29 mouse cellular contexts compared by ENCODE assay signal in the genomic region with DNA sequence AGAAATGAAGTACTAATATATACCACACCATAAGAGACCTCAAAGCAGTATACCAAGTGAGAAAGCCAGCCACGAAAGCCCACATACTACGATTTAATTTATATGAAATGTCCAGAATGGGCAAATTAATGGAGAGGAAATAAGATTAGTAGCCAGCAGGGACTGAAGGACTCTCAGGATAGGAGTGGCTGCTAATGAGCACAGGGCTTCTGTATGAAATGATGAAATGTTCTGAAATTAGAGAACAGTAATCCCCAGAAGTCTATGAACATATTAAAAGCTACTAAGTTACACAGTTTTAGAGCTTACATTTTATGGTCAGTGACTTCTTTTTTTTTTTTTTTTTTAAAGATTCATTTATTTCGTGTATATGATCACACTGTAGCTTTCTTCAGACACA.
"Had no signal": no experiment of that assay in that cellular context is flagged by ENCODE, and none has a peak within 500 bp of the region (broad histone marks: within the 10 kb centered on the region; RNA-seq: fewer than 3 reads in every experiment).

No protein-coding gene starts in this region.

- H3K27me3 ChIP-seq: embryonic facial prominence, embryonic 12.5 days; embryonic facial prominence, embryonic 13.5 days; embryonic facial prominence, embryonic 15.5 days; forebrain, embryonic 12.5 days; forebrain, embryonic 13.5 days; forebrain, embryonic 15.5 days had no signal

- ATAC-seq: forebrain, embryonic 13.5 days; forebrain, embryonic 14.5 days; forebrain, embryonic 15.5 days; forebrain, embryonic 16.5 days; forebrain, postnatal 0 days had no signal

- H3K4me3 ChIP-seq: embryonic facial prominence, embryonic 10.5 days; embryonic facial prominence, embryonic 12.5 days; embryonic facial prominence, embryonic 13.5 days; embryonic facial prominence, embryonic 15.5 days; erythroblast, embryonic 14.5 days; forebrain, embryonic 10.5 days; forebrain, embryonic 12.5 days; forebrain, embryonic 13.5 days; forebrain, embryonic 15.5 days; gastrocnemius, adult 2 months; heart, adult 2 months; heart, embryonic 10.5 days had no signal

- DNase-seq: cerebellum, adult 8-10 months; cerebellum, adult 9-10 months; cerebellum, adult 9-11 months; cerebellum, postnatal 10 days; cerebellum, postnatal 14 days; cerebellum, postnatal 25 days; cerebellum, postnatal 36 days; embryo, embryonic 11 days; forebrain, postnatal 0 days; gastrocnemius, adult 2 months; gastrocnemius, postnatal 10 days; gastrocnemius, postnatal 14 days; gastrocnemius, postnatal 25 days; gastrocnemius, postnatal 36 days; heart, adult 11 months; heart, adult 18-20 months; heart, adult 2 months had no signal

- H3K9me3 ChIP-seq: embryonic facial prominence, embryonic 10.5 days; embryonic facial prominence, embryonic 12.5 days; embryonic facial prominence, embryonic 13.5 days; embryonic facial prominence, embryonic 15.5 days; forebrain, embryonic 10.5 days; forebrain, embryonic 12.5 days; forebrain, embryonic 13.5 days; forebrain, embryonic 15.5 days; heart, embryonic 10.5 days had no signal

- H3K9ac ChIP-seq: embryonic facial prominence, embryonic 12.5 days; embryonic facial prominence, embryonic 13.5 days; embryonic facial prominence, embryonic 15.5 days; forebrain, embryonic 12.5 days; forebrain, embryonic 13.5 days; forebrain, embryonic 15.5 days; forebrain, postnatal 0 days had no signal

- H3K27ac ChIP-seq: embryonic facial prominence, embryonic 10.5 days; embryonic facial prominence, embryonic 12.5 days; embryonic facial prominence, embryonic 13.5 days; embryonic facial prominence, embryonic 15.5 days; forebrain, embryonic 10.5 days; forebrain, embryonic 12.5 days; forebrain, embryonic 13.5 days; forebrain, embryonic 15.5 days; gastrocnemius, adult 2 months; heart, adult 2 months; heart, embryonic 10.5 days had no signal

- H3K4me1 ChIP-seq: embryonic facial prominence, embryonic 10.5 days; embryonic facial prominence, embryonic 12.5 days; embryonic facial prominence, embryonic 13.5 days; embryonic facial prominence, embryonic 15.5 days; forebrain, embryonic 10.5 days; forebrain, embryonic 12.5 days; forebrain, embryonic 13.5 days; forebrain, embryonic 15.5 days; heart, embryonic 10.5 days had no signal

- H3K4me2 ChIP-seq: embryonic facial prominence, embryonic 12.5 days; embryonic facial prominence, embryonic 13.5 days; embryonic facial prominence, embryonic 15.5 days; forebrain, embryonic 12.5 days; forebrain, embryonic 13.5 days; forebrain, embryonic 15.5 days had no signal
